Mouse (Mus musculus) heart, adult 18-20 months (tissue): ENCODE results near the gene Phactr2. TPM values are rescaled to one million over a fixed set of nuclear protein-coding genes. Genes with fewer than 3 reads are reported as not detected.
"Not testable (repeated sequence)": the region's sequence is repeated elsewhere in the genome, so short reads cannot be mapped to it uniquely, and the experiment has no call there.

Source experiments
- DNase-seq, 2 experiments: peaks; one replicate each; pipeline ENCODE4 v3.0.0; 2021 to 2022; ENCODE audit warnings: mixed read lengths in 1 of 2
- long read RNA-seq, 2 experiments: library from polyadenylated mRNA; stranded (forward); transcript quantifications; one replicate each; pipeline ENCODE4 v2.0.0; 2021
- total RNA-seq, 2 experiments: library from RNA; stranded (reverse); gene quantifications; 2 replicates each; pipeline ENCODE4 v1.2.3; 2021

Gene Phactr2
- total RNA-seq = 10 to 100 TPM; 43.4 to 45.7 TPM
- long read RNA-seq, experiment 1, partial matches to known transcripts = 2 of 11 reads
- long read RNA-seq, experiment 1, other reads (novel, unspliced or antisense) = 5 of 11 reads
- long read RNA-seq, experiment 2, partial matches to known transcripts = 0 of 10 reads
- long read RNA-seq, experiment 2, other reads (novel, unspliced or antisense) = 8 of 10 reads

- peak; percentile 31 to 51 for DNase-seq
These were observed at the start of gene Phactr2 for GRCm38 (mm10) chr10:13473833-13474567. Gene Phactr2, minus strand, starts transcription at chr10:13474412.

- DNase-seq = no peak
These were observed 47.6 kb upstream of the Phactr2 start for GRCm38 (mm10) chr10:13521857-13522256.

DNA sequence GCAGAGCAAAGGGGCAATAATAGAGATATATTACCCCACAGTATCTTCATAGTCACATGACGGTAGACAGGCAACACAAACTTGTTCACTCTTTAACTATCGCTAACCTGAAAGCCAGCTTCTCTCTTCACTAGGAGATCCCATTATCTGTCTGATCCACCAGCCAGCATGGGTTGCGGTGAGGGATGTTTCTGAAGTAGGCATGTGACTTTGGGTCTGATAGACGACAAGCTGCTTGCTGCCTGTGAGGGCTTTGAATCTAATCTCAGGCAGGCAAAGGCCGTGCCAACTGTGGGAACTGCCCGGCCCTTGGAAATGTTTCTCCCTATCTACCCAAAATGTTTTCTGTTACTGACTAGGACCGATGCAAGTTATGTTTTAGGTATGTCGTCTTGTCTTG lies 28.2 kb upstream of the Phactr2 start:
- peak; percentile 38 to 49 for DNase-seq

- DNase-seq = peak in 1 of 2 experiments; percentile 23
These were observed 27.3 kb upstream of the Phactr2 start for GRCm38 (mm10) chr10:13501533-13501932.

GRCm38 (mm10) chr10:13500938-13501496 lies 26.8 kb upstream of the Phactr2 start:
- DNase-seq = peak; percentile 89 to 92

DNA sequence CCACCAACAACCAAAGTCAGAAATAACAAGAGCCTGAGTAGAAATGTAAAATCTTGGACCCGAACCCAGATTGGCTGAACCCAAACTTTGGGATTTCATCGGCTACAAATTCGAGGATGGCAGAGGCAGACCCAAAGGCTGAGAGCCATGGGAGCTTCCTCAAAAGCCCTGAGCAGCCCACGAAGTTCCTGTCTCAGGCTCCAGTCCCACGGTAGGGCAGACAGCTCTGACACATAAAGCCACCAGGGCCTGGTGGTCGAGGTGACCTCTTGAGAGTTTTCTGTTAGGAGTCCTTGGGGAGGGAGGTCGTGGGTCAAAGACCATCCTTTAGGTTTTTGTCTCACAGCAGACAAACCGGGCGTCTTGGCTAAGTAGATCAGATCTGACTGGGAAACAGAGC lies 26.3 kb upstream of the Phactr2 start:
- no peak for DNase-seq

DNA sequence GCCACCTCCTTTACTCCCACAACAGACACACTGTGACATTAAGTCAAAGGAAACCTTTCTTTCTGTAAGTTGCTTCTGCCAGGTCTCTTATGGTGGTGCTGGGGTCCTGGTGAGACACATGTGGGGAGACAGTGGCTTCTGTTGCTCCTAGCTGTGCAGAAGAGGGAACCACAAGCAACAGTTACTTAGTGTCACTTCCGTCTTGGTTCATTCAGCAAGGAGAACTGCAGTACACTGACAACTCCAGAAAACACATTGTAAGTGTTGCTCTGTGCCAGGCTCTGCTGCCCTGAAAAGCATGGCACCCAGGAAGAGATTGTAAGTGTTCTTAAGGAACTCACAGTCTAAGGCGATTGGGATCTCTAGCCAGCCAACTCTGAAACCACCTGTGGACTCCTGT lies 25.1 kb upstream of the Phactr2 start, which contains the start of gene Fuca2:
Gene Fuca2, plus strand, starts transcription at position 210 of the 400 bp plus-strand sequence.
- peak in 1 of 2 experiments; percentile 7 for DNase-seq

GRCm38 (mm10) chr10:13496315-13496714 lies 22.1 kb upstream of the Phactr2 start:
- peak; percentile 65 to 74 for DNase-seq

DNA sequence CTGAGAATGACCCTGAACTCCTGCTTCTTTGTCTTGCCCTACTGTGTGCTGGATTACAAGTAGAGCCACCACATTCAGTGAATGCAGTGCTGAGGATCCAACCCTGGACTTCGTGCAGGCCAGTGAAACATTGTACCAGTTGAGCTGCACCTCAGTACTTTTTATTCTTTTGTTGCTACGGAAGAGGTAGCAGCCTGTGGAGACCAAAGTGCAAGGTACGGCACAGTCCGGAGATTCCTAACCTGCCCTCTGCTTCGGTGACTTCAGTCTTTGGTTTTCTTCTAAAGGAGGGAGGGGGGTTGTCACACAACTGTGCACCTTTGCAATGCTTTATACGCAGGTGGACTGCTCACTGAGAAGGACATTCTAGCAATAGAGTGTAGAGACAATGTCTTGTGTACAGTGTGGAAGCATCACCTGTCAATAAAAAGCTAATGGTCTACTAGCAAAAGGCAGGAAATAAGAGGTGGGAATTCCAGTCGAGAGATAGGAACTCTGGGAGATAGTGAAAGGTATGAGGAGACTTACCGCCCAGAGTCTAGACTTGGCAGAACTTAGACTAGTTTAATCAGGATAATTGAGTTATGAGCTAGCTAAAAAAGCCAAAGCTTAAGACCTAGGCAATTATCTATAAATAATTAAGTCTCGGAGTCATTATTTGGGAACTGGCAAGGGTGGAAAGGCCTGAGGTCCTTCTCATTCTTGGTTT lies 19.9 kb upstream of the Phactr2 start:
- DNase-seq = no peak

DNA sequence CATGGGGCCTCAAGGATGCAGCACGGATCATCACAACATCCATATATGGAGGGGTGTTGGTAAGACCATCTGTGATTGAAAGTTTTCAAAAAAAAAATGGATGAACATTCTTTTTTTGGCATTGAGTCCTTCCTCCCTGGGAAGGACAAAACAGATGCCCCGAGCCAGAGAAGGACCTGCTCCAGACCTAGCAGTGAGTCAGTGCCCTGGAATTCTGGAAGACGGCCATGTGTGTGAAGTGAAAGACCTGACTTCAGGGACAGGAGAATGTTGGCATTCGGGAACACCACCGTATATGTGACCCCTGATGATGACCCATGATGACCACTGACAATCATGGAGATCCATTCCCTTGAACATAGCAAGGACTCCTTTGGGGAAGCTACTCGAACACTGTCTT lies 15.5 kb upstream of the Phactr2 start:
- DNase-seq = peak; percentile 56 to 58

DNA sequence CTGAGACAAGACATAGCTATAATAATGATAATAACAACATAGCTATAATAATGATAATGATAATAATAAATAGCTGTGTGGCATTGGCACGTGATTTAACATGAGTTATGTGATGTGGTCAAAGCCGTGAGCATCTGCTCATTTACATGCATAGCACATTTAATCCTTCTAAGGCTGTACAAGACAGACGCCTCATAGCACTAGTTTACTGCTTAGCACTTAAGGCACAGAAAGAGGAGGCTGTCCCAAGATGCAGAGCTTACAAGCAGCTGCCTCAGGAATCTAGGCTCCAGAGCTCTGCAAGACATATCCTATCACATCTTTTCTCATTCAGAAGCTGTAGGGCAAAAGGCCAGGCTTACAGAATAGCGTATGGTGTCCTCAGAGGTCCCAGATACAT lies 11.7 kb upstream of the Phactr2 start:
- DNase-seq = no peak

GRCm38 (mm10) chr10:13479341-13479740 lies 5.1 kb upstream of the Phactr2 start:
- DNase-seq = no peak

DNA sequence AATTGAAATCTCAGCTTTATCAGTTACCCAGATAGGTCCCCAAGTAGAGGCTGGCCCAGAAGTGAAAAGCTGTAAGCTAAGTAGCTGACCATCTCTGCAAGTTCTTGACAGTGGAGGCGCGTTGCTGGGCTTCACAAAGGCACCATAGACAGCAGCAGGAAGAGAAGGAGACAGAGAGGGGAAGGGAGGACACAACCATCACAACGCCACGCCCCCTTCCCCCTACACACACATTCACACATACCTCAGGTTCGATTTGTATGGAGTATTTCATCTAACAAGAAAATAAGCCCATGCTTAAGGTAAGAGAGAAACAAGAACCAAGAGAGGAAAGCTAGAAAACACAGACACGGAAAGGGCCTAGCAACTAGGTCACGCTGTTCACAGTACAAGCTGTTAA lies 909 bp upstream of the Phactr2 start:
- no peak for DNase-seq

GRCm38 (mm10) chr10:13474568-13474955 lies 350 bp upstream of the Phactr2 start:
- no peak for DNase-seq

- DNase-seq = no peak
These were observed 852 bp downstream of the Phactr2 start for GRCm38 (mm10) chr10:13473287-13473832.

GRCm38 (mm10) chr10:13470236-13470635 lies 4.0 kb downstream of the Phactr2 start:
- peak in 1 of 2 experiments; percentile 16 for DNase-seq

GRCm38 (mm10) chr10:13468025-13468529 lies 6.1 kb downstream of the Phactr2 start:
- not testable (repeated sequence) for DNase-seq

DNA sequence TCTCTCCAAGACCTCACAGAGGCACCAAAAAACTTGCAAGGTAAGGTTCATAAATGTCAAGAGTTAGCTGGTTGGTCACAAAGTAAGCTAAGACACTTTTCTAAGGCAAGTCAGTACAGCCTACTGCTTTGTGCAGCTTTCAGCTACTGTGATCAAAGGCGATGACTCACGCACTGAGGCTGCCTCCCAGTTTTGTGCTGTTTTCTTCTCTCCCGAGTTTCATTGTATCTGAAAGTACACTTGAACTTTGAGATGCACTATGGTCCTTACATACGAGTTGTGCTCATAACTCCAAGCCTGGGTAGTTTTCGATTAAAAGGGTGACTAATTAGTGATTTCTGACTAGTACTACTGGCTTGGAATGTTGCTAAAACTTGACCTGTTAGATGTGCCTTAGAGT lies 7.3 kb downstream of the Phactr2 start:
- no peak for DNase-seq

GRCm38 (mm10) chr10:13464295-13464694 lies 9.9 kb downstream of the Phactr2 start:
- not testable (repeated sequence) for DNase-seq

DNA sequence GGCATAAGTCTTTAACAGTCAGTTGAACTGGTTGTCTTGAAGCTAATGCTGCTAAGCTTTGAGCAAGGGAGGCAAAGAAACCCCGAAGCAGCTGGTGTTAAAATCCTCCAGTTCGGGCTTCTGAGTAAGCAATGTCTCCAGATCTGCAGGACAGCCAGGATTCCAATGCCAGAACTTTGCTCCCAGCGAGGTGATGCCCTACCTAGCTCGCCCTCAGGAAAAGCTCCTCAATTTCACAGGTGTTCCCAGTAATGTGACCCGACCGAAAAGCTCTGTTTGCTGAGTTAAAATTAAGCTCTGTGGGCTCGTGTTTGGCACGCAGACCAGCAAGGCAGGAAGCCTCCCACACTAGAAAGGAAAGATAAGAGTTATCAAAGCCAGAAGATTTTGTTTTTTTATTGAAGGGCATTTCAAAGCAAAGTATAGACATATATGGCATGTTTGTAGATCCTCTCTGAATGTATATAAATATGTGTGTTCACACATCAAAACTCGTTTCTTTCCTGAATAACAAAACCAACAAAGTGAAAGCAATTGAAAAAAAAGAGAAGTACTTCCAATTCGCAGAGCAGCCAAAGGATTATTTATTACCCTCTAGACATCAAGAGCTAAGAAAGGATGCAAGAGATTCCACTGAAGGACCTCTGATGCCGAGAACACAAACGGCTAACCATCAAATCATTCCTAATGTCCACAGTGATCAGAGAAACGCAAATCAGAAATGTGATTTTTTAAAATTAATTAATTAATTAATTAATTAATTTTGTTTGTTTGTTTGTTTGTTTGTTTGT lies 20.8 kb downstream of the Phactr2 start:
- DNase-seq = no peak

DNA sequence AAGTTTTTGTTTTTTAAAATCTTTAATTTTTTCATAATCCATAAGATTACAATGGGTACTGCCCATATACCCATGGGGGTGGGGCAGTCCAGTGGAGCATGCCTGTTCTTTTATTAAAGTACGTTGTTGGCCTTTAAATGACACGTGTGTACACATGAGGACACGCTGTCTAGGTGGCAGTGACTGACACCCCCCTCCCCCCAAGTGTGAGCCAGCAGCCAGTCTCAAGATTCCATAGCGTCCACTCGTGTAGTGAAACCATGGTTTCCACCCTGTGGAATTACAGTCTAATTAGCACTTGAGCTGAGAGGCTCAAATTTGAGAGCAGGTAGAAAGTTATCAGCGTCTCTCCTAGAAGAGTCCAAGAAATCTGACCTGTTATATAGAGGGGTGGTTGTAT lies 22.6 kb downstream of the Phactr2 start:
- no peak for DNase-seq
